8 mouse cellular contexts compared by ENCODE assay signal in the genomic region with DNA sequence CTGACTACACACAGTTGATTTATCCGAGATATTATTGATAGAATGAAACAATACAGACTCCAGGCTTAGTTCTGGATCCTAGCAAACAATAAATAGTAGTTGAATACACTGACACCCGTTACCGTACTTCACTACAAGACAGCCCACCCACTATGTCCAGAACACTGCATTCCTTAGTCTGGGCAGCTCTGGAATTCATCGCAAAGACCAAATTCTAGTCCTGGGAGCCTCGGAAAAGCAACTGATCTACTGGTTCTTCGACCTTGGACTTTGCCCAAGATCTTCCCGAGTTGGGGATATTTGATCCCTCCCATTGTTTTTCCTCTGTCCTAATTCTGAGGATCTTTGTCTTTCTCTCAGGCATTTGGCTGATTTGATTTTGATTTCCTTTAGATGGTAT. TPM values are rescaled to one million over a fixed set of nuclear protein-coding genes. Genes with fewer than 3 reads are reported as not detected.
A peak's percentile ranks its signal among the peaks of the same experiment; 100 is the strongest.
DNase-seq lines count a peak whose midpoint lies in the region; ATAC-seq lines count a peak whose summit lies in the region.

No protein-coding gene starts in this region.

- no peak overlapping the region for H3K27ac ChIP-seq in heart, embryonic 12.5 days (ENCODE audit: poor library complexity, severe bottlenecking)
- 0 out of 2 replicates have a peak overlapping the region, but pooled peaks have one; percentile 100 for H3K27ac ChIP-seq in hindbrain, embryonic 14.5 days
- H3K27ac ChIP-seq in midbrain, embryonic 12.5 days (replicated peaks), result no peak overlapping the region

- H3K4me1 ChIP-seq in heart, embryonic 12.5 days (replicated peaks), result peaks cover 24% of the 10 kb centered on the region
- H3K4me1 ChIP-seq in hindbrain, embryonic 14.5 days (replicated peaks; ENCODE audit: control insufficient read depth, insufficient read depth, low read length), result peaks cover 17% of the 10 kb centered on the region
- peaks cover 31% of the 10 kb centered on the region for H3K4me1 ChIP-seq in midbrain, embryonic 12.5 days

- no peak for DNase-seq in heart, adult 9 months (ENCODE audit: low spot score in 2 of 2)
- peak; percentile 31 for DNase-seq in ZHBTc4 (ENCODE audit: low read depth, low spot score)
- no peak for DNase-seq in hindbrain, embryonic 14.5 days (ENCODE audit: low spot score)
- DNase-seq in urinary bladder, adult 2 months (ENCODE audit: low spot score), result no peak
- DNase-seq in thymus, postnatal 0 days (ENCODE audit: low spot score), result no peak
- no peak for DNase-seq in left cerebral cortex, adult 9 months (ENCODE audit: low spot score in 2 of 2)

- H3K4me2 ChIP-seq in heart, embryonic 12.5 days, result peak overlapping the region; percentile 87
- H3K4me2 ChIP-seq in hindbrain, embryonic 14.5 days (replicated peaks), result peak overlapping the region; percentile 81
- peak overlapping the region; percentile 65 for H3K4me2 ChIP-seq in midbrain, embryonic 12.5 days (replicated peaks)

- H3K36me3 ChIP-seq in heart, embryonic 12.5 days, result no peaks in the 10 kb centered on the region
- no peaks in the 10 kb centered on the region for H3K36me3 ChIP-seq in hindbrain, embryonic 14.5 days (replicated peaks; ENCODE audit: control insufficient read depth, insufficient read depth)
- H3K36me3 ChIP-seq in midbrain, embryonic 12.5 days, result no peaks in the 10 kb centered on the region

- 21% methylated on average over 7 of the region's 7 CpGs for WGBS in heart, embryonic 12.5 days
- WGBS in hindbrain, embryonic 14.5 days, result 27% methylated on average over 7 of the region's 7 CpGs
- 33% methylated on average over 7 of the region's 7 CpGs for WGBS in midbrain, embryonic 12.5 days

- no peaks in the 10 kb centered on the region for H3K27me3 ChIP-seq in heart, embryonic 12.5 days (replicated peaks)
- H3K27me3 ChIP-seq in hindbrain, embryonic 14.5 days (ENCODE audit: control insufficient read depth, insufficient read depth, low read length), result no peaks in the 10 kb centered on the region
- H3K27me3 ChIP-seq in midbrain, embryonic 12.5 days, result no peaks in the 10 kb centered on the region

- H3K4me3 ChIP-seq in heart, embryonic 12.5 days, result peak overlapping the region; percentile 87
- peak overlapping the region; percentile 84 for H3K4me3 ChIP-seq in hindbrain, embryonic 14.5 days (replicated peaks; ENCODE audit: low read length)
- peak overlapping the region; percentile 71 for H3K4me3 ChIP-seq in midbrain, embryonic 12.5 days

- ATAC-seq in heart, embryonic 12.5 days (ENCODE audit: insufficient number of reproducible peaks, low FRiP score), result no peak
- no peak for ATAC-seq in hindbrain, embryonic 14.5 days (ENCODE audit: low FRiP score)
- no peak for ATAC-seq in midbrain, embryonic 12.5 days (ENCODE audit: low FRiP score, low read depth)

- no peak overlapping the region for H3K9ac ChIP-seq in heart, embryonic 12.5 days
- H3K9ac ChIP-seq in hindbrain, embryonic 14.5 days, result no peak overlapping the region
- H3K9ac ChIP-seq in midbrain, embryonic 12.5 days (replicated peaks), result no peak overlapping the region

- no peaks in the 10 kb centered on the region for H3K9me3 ChIP-seq in heart, embryonic 12.5 days (replicated peaks)
- H3K9me3 ChIP-seq in hindbrain, embryonic 14.5 days (ENCODE audit: control insufficient read depth, low read length), result no peaks in the 10 kb centered on the region
- no peaks in the 10 kb centered on the region for H3K9me3 ChIP-seq in midbrain, embryonic 12.5 days

RNA-seq across cellular contexts. Expression of gene Ina, which starts 51.7 kb away (rescaled TPM):
- polyA plus RNA-seq in heart, embryonic 12.5 days (2016; fragmentation: Nextera tagmentation; extraction: Ambion mirVana), result 0.24 and 0.86 TPM in 2 replicates
- polyA plus RNA-seq in hindbrain, embryonic 14.5 days (2014; fragmentation: Nextera tagmentation; extraction: Ambion mirVana), result 608 and 616 TPM in 2 replicates
- 368 and 390 TPM in 2 replicates for polyA plus RNA-seq in midbrain, embryonic 12.5 days (2016; fragmentation: Nextera tagmentation; extraction: Ambion mirVana)
- polyA plus RNA-seq in urinary bladder, adult 2 months (2012; rRNA removed), result 0.03 and 0.10 TPM in 2 replicates
- polyA plus RNA-seq in thymus, postnatal 0 days (2015; fragmentation: Nextera tagmentation; extraction: Ambion mirVana), result 0.37 and 0.39 TPM in 2 replicates

RNA-seq across cellular contexts. Expression of gene Nt5c2, which starts 52.1 kb away (rescaled TPM):
- 108 and 111 TPM in 2 replicates for polyA plus RNA-seq in heart, embryonic 12.5 days (2016; fragmentation: Nextera tagmentation; extraction: Ambion mirVana)
- polyA plus RNA-seq in hindbrain, embryonic 14.5 days (2014; fragmentation: Nextera tagmentation; extraction: Ambion mirVana), result 84.9 and 93.8 TPM in 2 replicates
- 79.8 and 84.8 TPM in 2 replicates for polyA plus RNA-seq in midbrain, embryonic 12.5 days (2016; fragmentation: Nextera tagmentation; extraction: Ambion mirVana)
- polyA plus RNA-seq in urinary bladder, adult 2 months (2012; rRNA removed), result 34.1 and 36.3 TPM in 2 replicates
- 104 and 120 TPM in 2 replicates for polyA plus RNA-seq in thymus, postnatal 0 days (2015; fragmentation: Nextera tagmentation; extraction: Ambion mirVana)

Comparison
In these comparisons a context has a peak if more than half of its experiments do, and no peak if none do; other contexts are left out.
1. RNA of gene Ina, which starts 51.7 kb away (polyA plus RNA-seq): 608 to 616 TPM in hindbrain, embryonic 14.5 days and 368 to 390 TPM in midbrain, embryonic 12.5 days; 0.24 to 0.86 TPM in heart, embryonic 12.5 days, 0.37 to 0.39 TPM in thymus, postnatal 0 days and 0.03 to 0.10 TPM in urinary bladder, adult 2 months; every median in the first group is over 100 times any median in the second.
2. Peak in every context shown above with its lines, with median percentiles within 50 percentile points of each other: H3K4me2 ChIP-seq and H3K4me3 ChIP-seq.